Mouse (Mus musculus) adrenal gland, postnatal 10 days (tissue): Measurements from ENCODE around the gene Rcl1. TPM values are rescaled to one million over a fixed set of nuclear protein-coding genes. Genes with fewer than 3 reads are reported as not detected.

Experiments
- DNase-seq: peaks from one replicate; pipeline ENCODE4 v3.0.0; 2021; ENCODE audit warnings: mixed read lengths
- long read RNA-seq, 2 experiments: library from polyadenylated mRNA; stranded (forward); transcript quantifications; one replicate each; pipeline ENCODE4 v2.0.0; 2021
- total RNA-seq, 2 experiments: library from RNA; stranded (reverse); gene quantifications; 2 replicates each; pipeline ENCODE4 v1.2.3; 2021

The Rcl1 gene
- total RNA-seq = 10 to 100 TPM; 30.6 to 40.3 TPM
- long read RNA-seq, experiment 1, transcript Rcl1-201 (9 exons, 1,803 nt) = major isoform, 60 of 84 reads
- long read RNA-seq, experiment 1, partial matches to known transcripts = 2 of 84 reads
- long read RNA-seq, experiment 1, other reads (novel, unspliced or antisense) = 22 of 84 reads
- long read RNA-seq, experiment 2, transcript Rcl1-201 (9 exons, 1,803 nt) = major isoform, 27 of 31 reads
- long read RNA-seq, experiment 2, partial matches to known transcripts = 1 of 31 reads
- long read RNA-seq, experiment 2, other reads (novel, unspliced or antisense) = 3 of 31 reads

GRCm38 (mm10) chr19:29100874-29101542 is at the start of gene Rcl1:
Rcl1 (plus strand) TSS chr19:29101375.
- peak; percentile 96 for DNase-seq

GRCm38 (mm10) chr19:29052786-29053185 is 48.4 kb upstream of the Rcl1 start:
- no peak for DNase-seq

GRCm38 (mm10) chr19:29054594-29054993 is 46.6 kb upstream of the Rcl1 start:
- DNase-seq = no peak

GRCm38 (mm10) chr19:29055469-29055868 is 45.7 kb upstream of the Rcl1 start:
- DNase-seq = no peak

- DNase-seq = no peak
Observed at GRCm38 (mm10) chr19:29058741-29059140, 42.4 kb upstream of the Rcl1 start.

- no peak for DNase-seq
Observed at GRCm38 (mm10) chr19:29059688-29060087, 41.5 kb upstream of the Rcl1 start.

- DNase-seq = no peak
Observed at GRCm38 (mm10) chr19:29060299-29060698, 40.9 kb upstream of the Rcl1 start.

- DNase-seq = no peak
Observed at GRCm38 (mm10) chr19:29063009-29063408, 38.2 kb upstream of the Rcl1 start.

- peak; percentile 95 for DNase-seq
Observed at GRCm38 (mm10) chr19:29063577-29064363, 37.4 kb upstream of the Rcl1 start.

- DNase-seq = peak; percentile 55
Observed at GRCm38 (mm10) chr19:29064451-29065102, 36.6 kb upstream of the Rcl1 start.

- peak; percentile 83 for DNase-seq
Observed at GRCm38 (mm10) chr19:29066981-29067471, 34.1 kb upstream of the Rcl1 start.

GRCm38 (mm10) chr19:29069195-29069594 is 32.0 kb upstream of the Rcl1 start:
- DNase-seq = no peak

- DNase-seq = no peak
Observed at GRCm38 (mm10) chr19:29074802-29075201, 26.4 kb upstream of the Rcl1 start.

- no peak for DNase-seq
Observed at GRCm38 (mm10) chr19:29088628-29089027, 12.5 kb upstream of the Rcl1 start.

- DNase-seq = no peak
Observed at GRCm38 (mm10) chr19:29092194-29092593, 9.0 kb upstream of the Rcl1 start.

- no peak for DNase-seq
Observed at GRCm38 (mm10) chr19:29099106-29099505, 2.1 kb upstream of the Rcl1 start.

- DNase-seq = no peak
Observed at GRCm38 (mm10) chr19:29099596-29099995, 1.6 kb upstream of the Rcl1 start.

- no peak for DNase-seq
Observed at GRCm38 (mm10) chr19:29100261-29100660, 914 bp upstream of the Rcl1 start.

- DNase-seq = no peak
Observed at GRCm38 (mm10) chr19:29101591-29101990, 416 bp downstream of the Rcl1 start.

- DNase-seq = no peak
Observed at GRCm38 (mm10) chr19:29102098-29102497, 923 bp downstream of the Rcl1 start.

GRCm38 (mm10) chr19:29105816-29106215 is 4.6 kb downstream of the Rcl1 start:
- no peak for DNase-seq

GRCm38 (mm10) chr19:29106261-29106660 is 5.1 kb downstream of the Rcl1 start:
- no peak for DNase-seq
